Mouse (Mus musculus): Measurements from ENCODE around the gene Nup188. TPM values are rescaled to one million over a fixed set of nuclear protein-coding genes. Genes with fewer than 3 reads are reported as not detected.

The Nup188 gene
- total RNA-seq, 2 experiments from 2014 or later: 8.4 to 9.9 TPM

DNA sequence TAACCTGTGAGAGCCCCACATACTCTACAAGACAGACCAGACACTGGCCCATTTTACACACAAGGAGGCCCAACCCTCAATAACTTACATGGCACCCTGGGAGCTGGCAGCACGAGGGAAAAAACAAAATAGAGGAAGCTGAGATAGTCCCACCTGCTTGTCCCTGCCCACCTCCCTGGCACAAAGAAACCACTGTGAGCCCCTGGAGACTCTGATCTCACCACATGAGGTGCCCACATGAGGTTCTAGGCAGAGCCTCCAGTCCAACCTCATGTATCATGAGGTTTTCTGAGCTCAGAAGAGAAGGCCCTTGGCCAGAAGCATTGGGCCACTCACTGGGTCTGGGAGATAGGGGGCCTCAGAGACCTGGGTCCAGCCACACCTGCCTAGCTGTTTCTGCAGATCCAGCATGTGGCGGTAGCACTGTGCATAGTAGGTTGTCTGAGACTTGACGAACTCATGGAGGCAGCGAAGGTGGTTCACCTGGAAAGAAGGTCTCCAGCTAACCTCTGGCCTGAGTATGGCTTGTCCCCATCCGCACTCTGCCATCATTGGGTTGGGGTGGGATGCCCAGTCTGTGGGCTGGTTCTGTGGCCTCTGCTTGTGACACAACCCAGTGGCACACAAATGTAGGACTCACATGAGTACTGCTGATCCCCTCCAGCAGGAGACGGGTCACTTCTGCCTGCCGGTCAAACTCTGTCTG is 59.9 kb downstream of the Nup188 start:
- no peak for DNase-seq
- intact Hi-C loops (cut with DNase I): no loop called here
- no peak for TF ChIP-seq CTCF (IDR thresholded peaks at IDR 0.05)
- H3K27ac ChIP-seq: no peak overlapping the region
- H3K4me3 ChIP-seq: no peak overlapping the region

DNA sequence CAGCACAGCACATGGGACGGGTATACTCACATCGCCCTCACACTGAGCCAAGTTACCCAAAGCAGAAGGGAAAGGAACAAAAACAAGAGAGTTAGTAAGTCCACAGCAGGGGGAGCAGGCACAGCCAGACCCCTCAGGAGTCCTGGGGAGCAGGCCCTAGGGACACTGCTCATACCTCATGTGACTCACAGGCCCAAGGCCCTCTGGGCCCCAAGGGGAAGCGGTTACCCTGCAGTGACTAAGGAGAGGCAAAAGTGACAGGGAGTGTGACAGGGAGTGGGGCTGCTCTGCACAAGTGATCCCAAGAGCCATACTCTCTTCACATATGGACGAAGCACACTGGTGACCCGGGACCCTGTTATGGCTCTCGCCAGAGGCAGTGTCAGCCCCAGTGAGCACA is 63.0 kb downstream of the Nup188 start:
- intact Hi-C loops (cut with DNase I): no loop called here
- DNase-seq: no peak
- H3K4me3 ChIP-seq: no peak overlapping the region
- TF ChIP-seq CTCF (IDR thresholded peaks at IDR 0.05): no peak
- H3K27ac ChIP-seq: no peak overlapping the region

DNA sequence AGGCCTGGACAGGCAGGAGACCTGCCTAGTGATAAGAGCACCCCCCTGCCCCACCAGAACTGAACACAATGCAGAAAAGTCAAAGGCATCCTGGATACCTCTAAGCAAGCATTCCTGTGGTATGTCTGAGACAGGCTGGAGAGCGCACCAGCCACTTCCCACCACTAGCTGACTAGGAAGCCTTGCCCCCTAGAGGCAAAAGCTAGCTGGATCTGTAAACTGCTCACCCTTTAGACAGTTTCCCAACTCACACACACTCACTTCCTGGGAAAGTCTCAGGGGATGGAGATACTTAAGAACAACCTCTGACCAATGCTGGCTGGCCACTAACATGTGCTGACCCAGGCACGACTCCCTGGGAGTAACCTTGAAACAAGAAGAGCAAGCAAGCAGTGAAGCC is 65.0 kb downstream of the Nup188 start:
- Histone ChIP-seq H3K27ac (no peak overlapping the region), H3K4me3 (no peak overlapping the region)
- DNase-seq: no peak
- TF ChIP-seq CTCF (IDR thresholded peaks at IDR 0.05): peak; percentile 33
- intact Hi-C loops (cut with DNase I): no loop called here

DNA sequence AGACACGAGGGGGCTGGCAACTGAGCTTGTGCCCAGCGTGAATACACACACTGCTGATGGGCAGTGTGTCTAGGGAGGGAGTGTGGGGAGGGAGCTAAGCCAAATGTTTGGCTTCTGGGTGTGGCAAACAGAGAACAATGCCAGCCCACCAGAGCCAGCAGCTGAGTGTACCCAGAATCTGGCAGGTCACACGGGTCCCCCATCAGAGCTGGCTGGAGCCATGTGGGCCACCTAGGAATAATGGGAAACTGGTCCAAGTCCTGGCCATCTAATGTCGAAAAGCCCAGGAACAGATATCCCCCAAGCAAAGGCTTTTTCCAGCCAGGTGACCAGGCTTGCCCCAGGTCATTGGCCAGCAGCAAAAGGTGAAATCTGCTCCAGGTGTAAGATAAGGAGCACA is 69.7 kb downstream of the Nup188 start:
- no peak for TF ChIP-seq CTCF (IDR thresholded peaks at IDR 0.05)
- Histone ChIP-seq H3K4me3 (no peak overlapping the region), H3K27ac (peak overlapping the region; percentile 84; the same call in 1 of the 2 replicates)
- DNase-seq: no peak
- intact Hi-C loops (cut with DNase I): loop anchor here (5.0 kb wide), 1 partner anchor 69 kb away; the partner anchor contains the start of genes Dolk and Nup188

DNA sequence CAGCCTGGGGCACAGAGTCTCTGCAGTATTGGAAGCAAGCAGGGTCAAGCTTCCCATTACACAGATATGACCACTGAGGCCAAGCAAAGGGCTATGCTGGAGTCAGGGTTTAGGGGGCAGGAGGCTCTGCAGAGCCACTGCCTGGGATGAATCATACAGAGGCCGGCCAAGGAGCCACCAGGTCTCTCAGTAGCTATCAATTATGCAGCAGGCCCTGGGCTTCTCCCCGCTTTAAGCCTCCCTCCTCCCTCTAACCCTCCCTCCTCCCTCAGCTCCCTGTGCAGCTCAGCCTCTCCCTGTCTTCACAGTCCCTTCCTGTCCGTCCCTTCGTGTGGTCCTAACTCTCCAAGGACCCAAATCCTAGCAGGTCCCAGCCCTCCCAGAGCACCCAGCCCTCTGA is 70.1 kb downstream of the Nup188 start:
- H3K4me3 ChIP-seq: no peak overlapping the region
- intact Hi-C loops (cut with DNase I): loop anchor here (5.0 kb wide), 1 partner anchor 69 kb away; the partner anchor contains the start of genes Dolk and Nup188
- no peak for DNase-seq
- no peak for TF ChIP-seq CTCF (IDR thresholded peaks at IDR 0.05)
- peak overlapping the region; percentile 84; the same call in 1 of the 2 replicates for H3K27ac ChIP-seq

DNA sequence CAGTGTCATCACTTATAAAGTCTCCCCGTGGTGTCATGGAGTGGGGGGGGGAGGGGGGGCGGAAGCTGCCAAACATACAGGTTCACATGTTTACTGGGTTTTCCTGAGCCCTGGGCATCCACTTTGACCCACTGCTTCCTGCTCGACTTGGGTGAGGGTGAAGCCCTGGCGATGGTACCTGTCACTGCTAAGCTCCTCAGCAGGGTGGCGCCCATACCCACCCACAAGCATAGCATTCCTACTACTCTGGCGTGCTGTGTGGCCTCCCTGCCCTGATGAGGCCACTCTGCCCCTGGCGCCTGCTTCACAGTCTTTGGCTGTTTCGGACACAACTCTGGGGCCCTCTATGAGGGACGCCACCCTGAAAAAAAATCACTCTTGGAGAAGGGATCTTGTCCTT is 70.7 kb downstream of the Nup188 start:
- Histone ChIP-seq H3K4me3 (no peak overlapping the region), H3K27ac (peak overlapping the region; percentile 84)
- DNase-seq: no peak
- no peak for TF ChIP-seq CTCF (IDR thresholded peaks at IDR 0.05)
- intact Hi-C loops (cut with DNase I): loop anchor here (5.0 kb wide), 1 partner anchor 70 kb away; the partner anchor contains the start of genes Dolk and Nup188

DNA sequence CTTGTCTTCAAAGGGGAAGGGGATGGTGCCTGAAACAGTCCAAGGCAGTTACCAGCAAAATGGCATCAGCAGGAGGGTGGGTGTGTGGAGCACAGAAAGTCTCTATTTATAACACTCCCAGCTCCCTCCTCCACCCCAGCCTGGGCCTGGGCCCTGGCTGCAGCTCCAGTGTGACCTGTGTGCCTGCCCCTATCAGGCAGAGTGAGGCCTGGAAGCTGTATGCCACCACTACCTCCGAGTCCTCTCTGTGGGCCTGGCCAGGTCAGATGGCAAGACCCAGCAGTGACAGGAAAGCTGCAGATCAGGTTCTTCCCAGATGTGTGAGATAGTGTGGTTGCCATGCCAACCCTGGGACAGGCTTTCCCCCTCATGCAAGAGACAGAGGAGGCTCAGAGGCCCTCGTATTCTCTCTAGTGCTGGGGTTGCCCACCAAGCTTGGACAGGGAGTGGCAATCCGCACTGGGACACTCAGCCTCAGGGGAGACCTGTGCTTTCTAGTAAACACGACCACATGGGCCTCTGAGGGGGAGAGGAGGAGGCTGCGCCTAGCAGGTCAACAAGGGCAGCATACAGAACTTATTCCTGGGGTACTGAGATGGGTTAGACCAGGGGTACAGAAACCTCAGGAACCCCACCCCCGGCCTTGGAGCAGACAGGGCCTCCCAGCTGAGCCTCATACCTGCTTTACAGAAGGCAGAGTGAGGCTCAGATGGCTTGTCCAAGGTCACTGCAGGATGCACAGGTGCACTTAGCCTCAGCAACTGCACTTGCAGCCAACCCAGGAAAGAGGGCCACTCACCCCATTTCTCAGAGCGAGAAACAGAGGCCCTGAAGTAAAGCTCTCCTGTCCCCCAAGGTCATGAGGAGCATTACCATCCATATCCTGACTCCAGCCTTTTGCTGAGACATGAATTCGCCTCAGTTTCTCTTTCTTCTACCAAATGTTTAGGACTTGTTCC is 71.6 kb downstream of the Nup188 start:
- TF ChIP-seq CTCF (IDR thresholded peaks at IDR 0.05): no peak
- Histone ChIP-seq H3K4me3 (peak overlapping the region; percentile 96), H3K27ac (peak overlapping the region; percentile 84)
- peak; percentile 47 for DNase-seq
- intact Hi-C loops (cut with DNase I): loop anchor here (5.0 kb wide), 1 partner anchor 71 kb away; the partner anchor contains the start of genes Dolk and Nup188

DNA sequence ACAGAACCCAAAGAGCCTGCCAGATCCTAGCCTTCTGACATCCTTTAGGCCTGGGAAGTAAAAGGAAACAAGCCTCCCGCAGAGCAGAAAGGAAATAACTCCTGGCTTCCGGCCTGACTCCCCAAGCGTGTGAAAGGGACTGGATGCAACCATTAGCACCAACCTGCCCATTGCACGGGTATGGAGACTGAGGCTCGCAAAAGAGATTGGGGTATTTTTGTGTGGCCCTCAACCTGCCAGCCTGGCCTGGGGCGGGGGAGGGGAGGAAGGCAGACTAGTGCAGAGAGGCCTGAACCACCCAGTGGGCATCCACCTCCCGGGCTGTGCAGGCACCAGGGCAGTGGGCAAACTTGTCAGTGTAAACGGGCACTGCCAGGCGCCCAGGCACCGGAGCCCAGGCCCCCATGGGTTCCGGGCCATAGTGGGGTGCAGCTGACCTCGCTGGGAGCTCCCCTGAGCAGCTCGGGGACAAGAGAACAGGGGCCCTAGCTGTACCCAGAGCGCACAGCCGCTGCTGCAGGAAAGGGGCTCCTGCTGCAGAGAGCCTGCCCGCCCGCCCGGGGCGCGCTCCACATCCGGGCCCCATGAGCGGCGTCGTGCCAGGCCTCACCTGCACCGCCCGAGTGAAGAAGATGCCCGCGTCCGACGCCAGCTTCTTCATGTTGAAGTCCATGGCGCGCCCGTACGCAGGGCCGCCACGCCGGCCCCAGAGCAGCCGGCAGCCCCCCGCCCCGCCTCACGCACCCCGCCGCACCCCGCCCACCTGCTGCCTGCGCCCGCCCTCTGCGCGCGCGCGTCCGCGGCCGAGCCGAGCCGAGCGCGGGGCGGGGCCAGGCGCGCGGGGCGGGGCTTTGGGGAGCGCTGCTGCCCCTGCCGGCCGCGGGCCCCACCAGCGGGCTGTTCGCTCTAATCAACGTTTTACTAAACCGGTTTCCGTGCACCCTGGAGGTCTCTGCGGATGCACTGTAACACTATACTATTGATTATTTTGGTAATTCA is 72.6 kb downstream of the Nup188 start, which contains the start of gene Sh3glb2:
TSS of gene Sh3glb2 (minus strand) at position 805 of the 999 bp plus-strand sequence.
- TF ChIP-seq CTCF (IDR thresholded peaks at IDR 0.05): peak; percentile 57
- intact Hi-C loops (cut with DNase I): loop anchor here (5.0 kb wide), 1 partner anchor 72 kb away; the partner anchor contains the start of genes Dolk and Nup188
- peak within 1 kb of the TSS; percentile 96 for H3K4me3 ChIP-seq
- peak within 1 kb of the TSS; percentile 84 for H3K27ac ChIP-seq
- peak; percentile 95 for DNase-seq

DNA sequence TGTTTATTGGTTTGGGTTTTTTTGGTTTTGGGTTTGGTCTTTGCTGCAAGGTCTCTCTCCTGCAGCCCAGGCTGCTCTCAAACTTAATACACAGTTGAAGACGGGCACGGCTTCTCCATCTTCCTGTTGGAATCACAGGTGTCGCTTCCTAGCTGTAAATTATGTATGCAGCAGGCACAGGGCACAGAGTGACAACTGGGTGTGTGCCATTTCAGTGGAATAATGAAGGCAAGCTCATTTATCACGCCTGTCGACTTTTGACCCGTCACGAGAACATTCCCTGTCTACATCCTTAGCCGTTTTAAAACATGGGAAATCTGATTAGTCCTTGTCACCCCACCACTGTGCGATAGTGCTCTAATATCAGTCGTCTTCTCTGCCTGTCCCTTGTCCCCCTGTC is 74.4 kb downstream of the Nup188 start:
- DNase-seq: no peak
- intact Hi-C loops (cut with DNase I): no loop called here
- H3K4me3 ChIP-seq: no peak overlapping the region
- no peak for TF ChIP-seq CTCF (IDR thresholded peaks at IDR 0.05)
- no peak overlapping the region for H3K27ac ChIP-seq

DNA sequence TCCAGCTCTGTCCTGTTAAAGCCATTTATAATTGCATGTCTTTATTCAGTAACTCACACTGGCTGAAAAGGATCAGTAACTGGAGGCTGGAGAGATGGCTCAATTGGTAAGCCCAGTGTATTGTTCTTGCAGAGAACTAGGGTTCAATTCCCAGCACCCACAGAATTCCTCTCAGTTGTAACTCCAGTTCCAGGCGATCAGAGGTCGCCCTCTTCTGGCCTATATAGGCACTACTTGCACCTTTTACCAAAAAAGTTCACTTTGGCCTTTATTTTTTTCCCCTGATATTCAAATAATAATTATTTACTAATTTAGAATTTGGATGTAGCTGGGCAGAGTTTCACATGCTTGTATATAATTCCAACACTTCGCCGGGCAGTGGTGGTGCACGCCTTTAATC is 76.7 kb downstream of the Nup188 start:
- TF ChIP-seq CTCF (IDR thresholded peaks at IDR 0.05): peak; percentile 43; the same call in 1 of the 2 replicates
- DNase-seq: no peak
- no peak overlapping the region for H3K4me3 ChIP-seq
- no peak overlapping the region for H3K27ac ChIP-seq
- intact Hi-C loops (cut with DNase I): no loop called here

DNA sequence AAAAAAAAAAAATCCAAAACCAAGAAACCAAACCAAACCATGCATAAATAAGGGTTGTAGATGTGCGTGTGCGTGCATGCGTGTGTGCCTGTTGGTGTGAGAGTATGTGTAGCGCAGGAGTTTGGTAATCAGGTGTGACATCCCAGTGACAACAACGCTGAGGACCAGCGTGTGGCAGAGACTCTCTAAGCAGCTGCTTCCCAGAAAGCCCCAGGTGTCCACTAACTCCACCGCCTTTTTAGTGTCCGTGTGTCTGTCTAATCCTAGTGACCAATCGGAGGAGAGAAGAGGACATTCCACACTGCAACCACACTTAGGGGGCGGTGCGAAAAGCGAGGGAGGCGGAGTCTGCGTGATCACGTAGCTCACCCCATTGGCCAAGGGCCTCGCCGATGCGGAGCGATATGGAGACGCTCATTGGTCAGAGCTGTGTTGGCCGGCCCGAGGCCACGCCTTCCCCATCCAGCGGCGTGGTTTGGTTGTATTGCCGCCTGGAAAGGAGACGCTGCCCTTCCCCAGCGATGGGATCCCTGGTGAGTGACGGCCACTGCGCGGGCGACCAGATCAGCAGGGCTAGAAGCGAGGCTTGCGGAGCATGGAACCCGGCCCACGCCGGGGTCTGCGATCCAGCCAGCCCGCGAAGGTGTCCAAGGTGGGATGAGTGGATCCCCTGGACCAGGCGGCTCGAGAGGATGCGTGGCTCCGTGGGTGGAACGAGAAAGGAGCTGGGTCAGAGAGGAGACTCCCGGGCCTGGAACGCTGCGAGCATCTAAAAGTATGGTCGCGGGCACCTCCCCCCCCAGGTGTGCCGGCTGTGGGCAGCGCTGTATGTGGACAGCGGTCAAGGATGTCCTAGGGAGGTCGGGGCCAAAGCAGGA is 77.8 kb downstream of the Nup188 start, which contains the start of gene Miga2:
TSS of gene Miga2 (plus strand) at position 461 of the 878 bp plus-strand sequence.
- peak within 1 kb of the TSS; percentile 89 for H3K27ac ChIP-seq
- no peak for TF ChIP-seq CTCF (IDR thresholded peaks at IDR 0.05)
- DNase-seq: peak; percentile 100
- peak within 1 kb of the TSS; percentile 92 for H3K4me3 ChIP-seq
- intact Hi-C loops (cut with DNase I): no loop called here
